Mouse (Mus musculus) testis, adult 2 months (tissue): ENCODE measurements around the gene Zfp687.

Experiments
- CTCF ChIP-seq: fragments of 200-500 bp; IDR thresholded peaks from 2 replicates; pipeline ENCODE4 v1.5.1; 2012; ENCODE audit warnings: low read depth, mild to moderate bottlenecking, inconsistent platforms, low read length, moderate library complexity; ENCODE audit not compliant: control insufficient read depth, insufficient read depth, insufficient replicate concordance
- POLR2A ChIP-seq: fragments of 200-500 bp; IDR thresholded peaks from 2 replicates; pipeline ENCODE4 v1.6.1; 2012; ENCODE audit warnings: low read depth, mild to moderate bottlenecking, inconsistent platforms, low read length, moderate library complexity; ENCODE audit not compliant: control insufficient read depth

- TF ChIP-seq POLR2A (no peak), CTCF (no peak)
These were observed 27.7 kb downstream of the Zfp687 start for GRCm38 (mm10) chr3:94987578-94987977.
